Mouse (Mus musculus) CD4-positive, CD25-positive, alpha-beta regulatory T cell, adult 2 months (primary cell): ENCODE results near the gene 6430571L13Rik.

Experiments used
- DNase-seq: peaks from one replicate; pipeline ENCODE4 v3.0.0-alpha.2; 2012; ENCODE audit warnings: low read depth, low spot score

Gene 6430571L13Rik

GRCm38 (mm10) chr9:107307099-107307872, 33.1 kb upstream of the 6430571L13Rik start:
- DNase-seq, result peak; percentile 54

- peak; percentile 43 for DNase-seq
Observed at GRCm38 (mm10) chr9:107307886-107308285, 32.5 kb upstream of the 6430571L13Rik start.

- DNase-seq, result no peak
Observed at GRCm38 (mm10) chr9:107308346-107309000, 31.9 kb upstream of the 6430571L13Rik start.

GRCm38 (mm10) chr9:107309171-107309570, 31.2 kb upstream of the 6430571L13Rik start:
- DNase-seq, result peak; percentile 49

- no peak for DNase-seq
Observed at GRCm38 (mm10) chr9:107309600-107309999, 30.8 kb upstream of the 6430571L13Rik start.

- peak; percentile 92 for DNase-seq
Observed at GRCm38 (mm10) chr9:107312811-107313584, 27.4 kb upstream of the 6430571L13Rik start.

GRCm38 (mm10) chr9:107313926-107314325, 26.5 kb upstream of the 6430571L13Rik start:
- no peak for DNase-seq

- no peak for DNase-seq
Observed at GRCm38 (mm10) chr9:107315791-107316190, 24.6 kb upstream of the 6430571L13Rik start.

GRCm38 (mm10) chr9:107322461-107323050, 17.8 kb upstream of the 6430571L13Rik start:
- no peak for DNase-seq

GRCm38 (mm10) chr9:107323558-107323957, 16.8 kb upstream of the 6430571L13Rik start:
- peak; percentile 49 for DNase-seq

- no peak for DNase-seq
Observed at GRCm38 (mm10) chr9:107324799-107325561, 15.4 kb upstream of the 6430571L13Rik start.

- DNase-seq, result no peak
Observed at GRCm38 (mm10) chr9:107325904-107326303, 14.5 kb upstream of the 6430571L13Rik start.

GRCm38 (mm10) chr9:107327879-107328620, 12.4 kb upstream of the 6430571L13Rik start:
- no peak for DNase-seq

- no peak for DNase-seq
Observed at GRCm38 (mm10) chr9:107330791-107331190, 9.6 kb upstream of the 6430571L13Rik start.

- DNase-seq, result peak; percentile 59
Observed at GRCm38 (mm10) chr9:107333686-107334085, 6.7 kb upstream of the 6430571L13Rik start.

GRCm38 (mm10) chr9:107334356-107334755, 6.0 kb upstream of the 6430571L13Rik start:
- peak; percentile 78 for DNase-seq

- DNase-seq, result peak; percentile 72
Observed at GRCm38 (mm10) chr9:107335046-107335445, 5.4 kb upstream of the 6430571L13Rik start.

GRCm38 (mm10) chr9:107335909-107336308, 4.5 kb upstream of the 6430571L13Rik start:
- DNase-seq, result peak; percentile 92

GRCm38 (mm10) chr9:107336386-107336785, 4.0 kb upstream of the 6430571L13Rik start:
- no peak for DNase-seq

GRCm38 (mm10) chr9:107338172-107338883, 2.1 kb upstream of the 6430571L13Rik start, which contains the start of gene Hemk1:
TSS of gene Hemk1 (minus strand) at chr9:107338350.
- DNase-seq, result peak; percentile 89
